Mouse (Mus musculus) hindbrain, embryonic 13.5 days (tissue): ENCODE data around the gene Crot. TPM values are rescaled to one million over a fixed set of nuclear protein-coding genes. Genes with fewer than 3 reads are reported as not detected.
A peak's percentile ranks its signal among the peaks of the same experiment; 100 is the strongest.
"Not testable (repeated sequence)": the region's sequence is repeated elsewhere in the genome, so short reads cannot be mapped to it uniquely, and the experiment has no call there.

Source experiments
- ATAC-seq: fragments of 200-750 bp; cut with Nextera tagmentation; 2 replicates; pipeline ENCODE4 v1.8.0; 2017; ENCODE audit warnings: moderate TSS enrichment; ENCODE audit not compliant: low FRiP score
- H3K27ac ChIP-seq: fragments of 300-500 bp; sonication (generic); 2 replicates; pipeline ENCODE4 v1.5.1; 2015; ENCODE audit warnings: inconsistent platforms, mild to moderate bottlenecking, moderate library complexity
- H3K27me3 ChIP-seq: fragments of 300-500 bp; sonication (generic); 2 replicates; pipeline ENCODE4 v1.6.1; 2015; ENCODE audit warnings: mild to moderate bottlenecking, inconsistent platforms
- H3K36me3 ChIP-seq: fragments of 300-500 bp; sonication (generic); 2 replicates; pipeline ENCODE4 v1.6.1; 2015; ENCODE audit warnings: mild to moderate bottlenecking, inconsistent platforms
- H3K4me1 ChIP-seq: fragments of 300-500 bp; sonication (generic); replicated peaks from 2 replicates; pipeline ENCODE4 v1.6.1; 2015; ENCODE audit warnings: inconsistent platforms
- H3K4me2 ChIP-seq: fragments of 300-500 bp; sonication (generic); 2 replicates; pipeline ENCODE4 v1.6.1; 2015; ENCODE audit warnings: inconsistent platforms, mild to moderate bottlenecking, moderate library complexity
- H3K4me3 ChIP-seq: fragments of 300-500 bp; sonication (generic); 2 replicates; pipeline ENCODE4 v1.5.1; 2015; ENCODE audit warnings: mild to moderate bottlenecking, inconsistent platforms
- H3K9ac ChIP-seq: fragments of 300-500 bp; sonication (generic); 2 replicates; pipeline ENCODE4 v1.6.1; 2015; ENCODE audit warnings: mild to moderate bottlenecking, inconsistent platforms
- H3K9me3 ChIP-seq: fragments of 300-500 bp; sonication (generic); 2 replicates; pipeline ENCODE4 v1.6.1; 2016; ENCODE audit warnings: inconsistent platforms
- WGBS: fragments of 180-500 bp; shearing (Covaris S2); methylation state at CpG from one replicate; pipeline ENCODE4 v1.1.7; 2015; 5-methylcytosine and 5-hydroxymethylcytosine counted together
- polyA plus RNA-seq: library from polyadenylated mRNA; unstranded; fragments of >200 nt; fragmentation: Nextera tagmentation; extraction: Ambion mirVana; gene quantifications from 2 replicates; pipeline ENCODE4 v1.2.1, GENCODE M21; 2015

Crot gene
- polyA plus RNA-seq, 1 experiment from 2014 or later: 23.1 TPM

DNA sequence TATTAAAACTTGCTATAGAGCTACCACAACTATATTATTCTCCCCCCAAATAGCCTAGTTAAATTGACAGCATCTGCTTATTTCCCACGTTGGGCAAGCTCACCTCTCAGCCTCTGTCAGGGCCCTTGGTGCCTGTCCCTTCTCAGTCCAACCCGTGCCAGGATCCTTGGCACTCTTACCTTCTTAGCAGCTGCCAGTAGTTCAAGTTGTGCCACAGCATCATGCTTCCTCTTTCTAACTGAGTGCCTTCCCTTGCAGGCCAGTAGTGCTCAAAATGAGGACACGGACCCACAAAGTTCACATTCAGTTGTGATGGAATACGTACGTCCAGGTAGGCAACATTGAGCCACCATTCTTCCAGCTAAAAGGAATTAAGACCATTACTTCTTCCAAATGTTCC is 9.2 kb downstream of the Crot start:
- Histone ChIP-seq H3K4me1 (no peaks in the 10 kb centered on the region), H3K27ac (no peak overlapping the region), H3K4me2 (no peak overlapping the region), H3K9ac (no peak overlapping the region), H3K4me3 (no peak overlapping the region), H3K9me3 (no peaks in the 10 kb centered on the region), H3K27me3 (no peaks in the 10 kb centered on the region), H3K36me3 (peaks cover 43% of the 10 kb centered on the region)
- WGBS: 95% methylated on average over 5 of the region's 5 CpGs
- no peak for ATAC-seq

DNA sequence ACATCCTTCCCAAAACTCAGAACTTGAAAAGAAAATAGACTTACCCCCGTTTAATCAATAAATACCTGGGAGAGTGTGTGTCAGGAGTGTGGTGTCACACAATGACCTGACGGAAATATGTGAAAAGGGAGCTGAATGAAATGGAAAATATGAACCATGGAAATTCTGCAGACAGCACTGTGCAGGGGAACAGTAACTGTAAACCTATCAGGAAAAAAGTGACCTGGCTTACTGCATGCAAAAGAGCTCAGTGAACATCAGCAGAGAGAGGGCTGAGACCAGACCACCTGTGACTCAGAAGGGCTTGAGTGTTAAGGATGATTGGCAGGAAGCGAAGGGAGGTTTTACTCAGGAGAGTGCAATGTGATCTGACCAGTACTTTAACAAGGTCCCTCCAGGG is 11.7 kb downstream of the Crot start:
- H3K4me3 ChIP-seq: no peak overlapping the region
- 94% methylated on average over 3 of the region's 3 CpGs for WGBS
- H3K4me1 ChIP-seq: no peaks in the 10 kb centered on the region
- ATAC-seq: no peak
- H3K9me3 ChIP-seq: no peaks in the 10 kb centered on the region
- H3K27ac ChIP-seq: no peak overlapping the region
- H3K36me3 ChIP-seq: peaks cover 42% of the 10 kb centered on the region
- no peaks in the 10 kb centered on the region for H3K27me3 ChIP-seq
- no peak overlapping the region for H3K4me2 ChIP-seq
- no peak overlapping the region for H3K9ac ChIP-seq

DNA sequence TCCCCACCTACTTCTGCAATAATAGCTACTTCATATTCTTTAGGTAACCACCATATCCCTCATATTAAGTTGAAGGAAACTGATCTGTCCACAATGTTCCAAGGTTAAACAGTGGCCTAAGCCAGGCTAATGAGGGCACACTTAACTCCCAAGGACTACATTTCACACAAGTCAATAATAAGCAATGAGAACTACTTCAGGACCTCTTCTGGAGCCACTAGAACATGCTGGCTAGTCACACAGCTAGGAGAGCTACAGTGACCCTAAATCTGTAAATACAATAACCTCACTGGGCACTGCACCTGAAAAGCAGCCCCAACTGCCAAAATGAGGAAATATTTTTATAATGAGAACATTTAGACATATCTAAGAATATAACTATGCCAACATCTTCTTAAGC is 22.4 kb downstream of the Crot start:
- H3K4me2 ChIP-seq: no peak overlapping the region
- H3K9ac ChIP-seq: no peak overlapping the region
- peaks cover 32% of the 10 kb centered on the region for H3K36me3 ChIP-seq
- no peaks in the 10 kb centered on the region for H3K9me3 ChIP-seq
- H3K27me3 ChIP-seq: no peaks in the 10 kb centered on the region
- ATAC-seq: no peak
- H3K4me3 ChIP-seq: no peak overlapping the region
- no peaks in the 10 kb centered on the region for H3K4me1 ChIP-seq
- H3K27ac ChIP-seq: no peak overlapping the region

DNA sequence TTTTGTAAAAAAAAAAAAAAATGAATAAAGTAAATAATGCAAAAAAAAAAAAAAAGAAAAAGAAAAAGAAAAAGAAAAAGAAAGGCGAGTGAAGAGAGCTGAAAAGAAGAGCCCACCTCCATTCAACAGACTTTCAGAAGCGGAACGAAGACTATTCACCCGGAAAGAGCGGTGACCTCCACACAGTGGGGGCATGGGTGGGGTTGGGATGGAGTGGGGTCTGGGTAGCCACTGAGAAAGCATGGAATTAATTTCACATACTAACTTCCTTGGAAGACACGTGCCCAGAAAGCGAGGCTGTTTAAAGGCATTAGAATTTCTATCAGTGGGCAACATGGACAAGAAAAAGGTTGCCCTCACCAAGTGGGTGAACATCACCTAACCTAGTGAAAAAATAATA is 24.8 kb downstream of the Crot start:
- Histone ChIP-seq H3K4me1 (no peaks in the 10 kb centered on the region), H3K4me2 (no peak overlapping the region), H3K27me3 (no peaks in the 10 kb centered on the region), H3K4me3 (no peak overlapping the region), H3K27ac (no peak overlapping the region), H3K9ac (no peak overlapping the region), H3K36me3 (peaks cover 48% of the 10 kb centered on the region), H3K9me3 (no peaks in the 10 kb centered on the region)
- no peak for ATAC-seq
- 37% methylated on average over 7 of the region's 7 CpGs for WGBS

DNA sequence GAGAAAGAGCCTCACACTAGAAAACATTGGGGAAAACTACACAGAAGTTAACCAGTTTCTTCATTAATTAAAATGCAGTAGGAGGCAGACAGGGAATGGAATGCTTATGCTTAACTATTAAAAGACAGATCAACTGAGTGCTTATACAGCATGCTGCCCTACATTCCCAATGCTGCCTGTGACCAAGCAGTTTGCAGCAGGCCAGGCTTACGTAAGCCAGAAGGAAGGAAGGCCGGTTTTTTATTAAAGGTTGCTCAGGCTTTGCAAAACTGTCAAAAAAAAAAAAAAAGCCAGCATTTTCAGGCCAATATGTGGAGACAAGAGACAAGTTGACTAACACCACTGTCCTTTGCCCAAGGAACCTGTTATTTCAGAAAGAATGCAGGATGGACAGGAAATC is 26.4 kb downstream of the Crot start:
- no peak overlapping the region for H3K9ac ChIP-seq
- no peak overlapping the region for H3K4me3 ChIP-seq
- no peaks in the 10 kb centered on the region for H3K9me3 ChIP-seq
- ATAC-seq: no peak
- no peaks in the 10 kb centered on the region for H3K4me1 ChIP-seq
- WGBS: 92% methylated on average over 2 of the region's 2 CpGs
- H3K27me3 ChIP-seq: no peaks in the 10 kb centered on the region
- H3K27ac ChIP-seq: no peak overlapping the region
- H3K36me3 ChIP-seq: peaks cover 61% of the 10 kb centered on the region
- H3K4me2 ChIP-seq: no peak overlapping the region

DNA sequence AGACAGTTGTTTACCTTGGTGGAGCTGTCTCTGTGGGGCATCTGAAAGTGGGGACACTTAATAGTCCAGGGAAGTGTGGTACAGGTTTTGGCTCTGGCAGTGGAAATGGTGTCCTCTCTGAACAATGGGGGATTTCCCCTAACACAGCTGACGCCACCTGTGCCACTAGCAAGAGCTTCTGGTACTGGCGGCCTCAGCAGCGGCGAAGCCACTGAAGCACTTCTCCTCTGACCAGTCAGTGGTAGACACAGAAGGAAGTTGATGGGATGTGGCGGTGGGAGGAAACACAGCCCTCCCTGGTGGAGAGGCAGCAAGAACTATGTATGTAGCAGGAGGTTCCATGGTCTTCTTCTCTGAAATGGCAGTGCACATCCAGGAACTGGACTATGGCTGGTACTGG is 32.6 kb downstream of the Crot start:
- Histone ChIP-seq H3K27me3 (no peaks in the 10 kb centered on the region), H3K4me3 (no peak overlapping the region), H3K9ac (no peak overlapping the region), H3K4me1 (no peaks in the 10 kb centered on the region), H3K36me3 (peaks cover 53% of the 10 kb centered on the region), H3K27ac (no peak overlapping the region), H3K4me2 (no peak overlapping the region), H3K9me3 (no peaks in the 10 kb centered on the region)
- no peak for ATAC-seq
- 93% methylated on average over 5 of the region's 5 CpGs for WGBS

DNA sequence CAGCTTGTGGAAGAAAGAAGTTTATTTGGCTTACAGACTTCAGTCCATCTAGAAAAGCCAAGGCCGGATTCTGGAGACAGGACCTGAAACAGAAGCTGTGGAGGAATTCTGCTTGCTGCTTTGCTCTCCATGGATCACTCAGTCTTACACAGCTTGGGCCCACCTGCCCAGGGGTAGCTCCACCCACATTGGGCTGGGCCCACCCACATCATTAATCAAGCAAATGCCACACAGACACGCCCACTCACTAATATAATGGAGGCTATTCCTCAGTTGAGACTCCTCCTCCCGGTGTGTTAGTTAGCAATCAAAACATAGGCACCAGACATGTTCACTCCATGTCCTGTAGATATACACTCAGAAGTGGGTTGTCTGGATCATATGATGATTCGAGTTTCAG is 36.6 kb downstream of the Crot start:
- no peak overlapping the region for H3K4me3 ChIP-seq
- H3K36me3 ChIP-seq: peaks cover 22% of the 10 kb centered on the region
- H3K9me3 ChIP-seq: no peaks in the 10 kb centered on the region
- H3K27ac ChIP-seq: no peak overlapping the region
- ATAC-seq: peak; percentile 54; the same call in 1 of the 2 replicates
- WGBS: 71% methylated on average over 4 of the region's 4 CpGs
- no peak overlapping the region for H3K4me2 ChIP-seq
- H3K27me3 ChIP-seq: no peaks in the 10 kb centered on the region
- H3K9ac ChIP-seq: no peak overlapping the region
- H3K4me1 ChIP-seq: no peaks in the 10 kb centered on the region

DNA sequence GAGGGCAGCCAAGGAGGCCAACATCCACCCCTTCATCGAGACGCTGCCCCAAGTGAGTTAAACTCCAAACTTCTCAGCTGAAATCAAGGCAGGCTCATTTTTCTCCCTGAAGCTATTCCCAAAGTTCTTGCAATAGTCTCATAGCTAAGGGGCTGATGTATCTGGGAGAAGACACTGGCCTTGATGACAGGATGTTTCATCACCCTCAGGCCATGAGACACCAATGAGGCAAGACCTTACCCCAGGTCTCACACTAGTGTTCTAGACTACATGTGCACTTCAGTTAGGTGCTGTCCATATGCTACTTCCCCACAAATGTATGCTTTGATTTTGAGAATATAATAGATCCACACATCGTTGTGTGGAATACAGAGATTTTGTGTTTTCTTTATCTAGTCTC is 41.6 kb downstream of the Crot start:
- 96% methylated on average over 3 of the region's 3 CpGs for WGBS
- Histone ChIP-seq H3K4me1 (no peaks in the 10 kb centered on the region), H3K4me3 (no peak overlapping the region), H3K9me3 (no peaks in the 10 kb centered on the region), H3K36me3 (no peaks in the 10 kb centered on the region), H3K4me2 (no peak overlapping the region), H3K27ac (no peak overlapping the region), H3K9ac (no peak overlapping the region), H3K27me3 (no peaks in the 10 kb centered on the region)
- ATAC-seq: no peak

DNA sequence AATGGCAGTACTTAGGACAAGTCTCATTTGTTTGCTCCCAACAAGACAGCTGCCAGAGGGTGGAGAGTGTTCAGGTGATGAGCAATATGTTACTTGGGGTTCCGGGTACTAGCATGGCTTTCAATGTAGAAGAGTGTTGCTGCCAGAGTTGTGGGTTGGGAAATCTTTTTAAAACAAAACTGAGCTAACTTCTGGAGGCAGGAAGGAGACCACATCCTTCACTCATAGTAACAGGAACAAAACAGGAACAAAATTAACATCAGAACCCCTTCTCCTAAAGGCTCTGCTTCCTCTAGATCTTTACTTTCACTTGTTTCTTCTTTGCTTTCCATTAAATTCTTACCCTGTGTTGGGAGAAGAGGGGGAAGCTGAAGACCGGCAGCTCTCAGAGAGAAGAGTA is 43.5 kb downstream of the Crot start:
- ATAC-seq: no peak
- Histone ChIP-seq H3K27me3 (no peaks in the 10 kb centered on the region), H3K4me2 (no peak overlapping the region), H3K4me1 (no peaks in the 10 kb centered on the region), H3K9ac (no peak overlapping the region), H3K9me3 (no peaks in the 10 kb centered on the region), H3K36me3 (no peaks in the 10 kb centered on the region), H3K27ac (no peak overlapping the region), H3K4me3 (no peak overlapping the region)
- 90% methylated on average over 2 of the region's 2 CpGs for WGBS

DNA sequence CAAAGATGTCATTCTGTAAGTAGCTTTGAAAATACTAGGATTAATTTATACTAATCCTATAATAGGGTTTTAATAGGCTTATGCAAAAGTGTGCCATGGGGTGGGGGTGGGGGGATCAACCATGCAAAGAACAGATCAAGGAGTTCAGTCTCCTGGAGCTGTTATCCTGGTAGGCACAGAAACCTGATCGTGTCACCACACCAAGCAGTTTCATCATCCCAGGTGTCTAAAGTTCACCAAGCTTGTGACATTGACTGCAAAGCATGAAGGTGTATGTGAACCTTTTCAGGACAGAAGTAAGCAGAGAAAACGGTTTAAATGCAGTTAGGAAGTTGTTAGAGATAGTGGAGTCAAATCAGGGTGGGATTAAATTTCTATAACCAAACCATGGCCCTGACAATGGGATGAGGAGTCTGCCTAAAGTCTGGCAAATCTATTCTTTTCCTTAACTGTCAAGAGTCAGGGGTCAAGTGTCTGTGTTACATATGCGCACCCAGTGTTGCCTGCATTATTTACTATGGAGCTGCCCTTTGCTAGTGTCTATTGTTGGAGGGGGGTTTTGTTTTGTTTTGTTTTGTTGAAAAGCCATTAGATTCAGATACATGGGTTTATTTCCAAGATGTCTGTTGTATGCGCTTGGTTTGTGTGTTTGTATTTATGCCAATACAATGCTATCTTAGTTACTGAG is 49.6 kb downstream of the Crot start:
- H3K9ac ChIP-seq: no peak overlapping the region
- no peak overlapping the region for H3K4me3 ChIP-seq
- H3K4me2 ChIP-seq: no peak overlapping the region
- no peaks in the 10 kb centered on the region for H3K4me1 ChIP-seq
- WGBS: 71% methylated on average over 4 of the region's 4 CpGs
- no peaks in the 10 kb centered on the region for H3K36me3 ChIP-seq
- no peak for ATAC-seq
- H3K9me3 ChIP-seq: no peaks in the 10 kb centered on the region
- no peak overlapping the region for H3K27ac ChIP-seq
- no peaks in the 10 kb centered on the region for H3K27me3 ChIP-seq

DNA sequence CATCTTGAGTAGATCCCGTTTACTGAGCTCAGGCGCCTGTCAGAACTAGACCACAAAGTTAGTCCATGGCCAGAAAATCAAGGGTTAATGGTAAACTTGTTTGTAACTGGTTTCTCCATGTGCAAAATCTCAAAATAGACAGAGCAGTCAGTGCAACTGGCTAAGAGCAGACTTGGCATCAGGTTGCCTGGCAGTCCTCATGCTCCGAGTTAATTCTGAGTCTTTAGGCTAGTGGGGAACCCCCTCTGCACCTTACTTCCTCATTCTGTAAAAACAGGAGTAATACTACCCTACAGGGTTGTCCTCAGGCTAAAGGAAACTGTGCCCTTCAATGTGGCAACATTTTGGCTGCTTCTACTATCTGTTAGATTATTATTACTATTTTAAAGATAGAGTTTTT is 53.3 kb downstream of the Crot start:
- H3K4me2 ChIP-seq: no peak overlapping the region
- no peak overlapping the region for H3K27ac ChIP-seq
- no peaks in the 10 kb centered on the region for H3K27me3 ChIP-seq
- H3K4me3 ChIP-seq: no peak overlapping the region
- no peaks in the 10 kb centered on the region for H3K36me3 ChIP-seq
- WGBS: 84% methylated on average over 3 of the region's 3 CpGs
- no peaks in the 10 kb centered on the region for H3K4me1 ChIP-seq
- no peaks in the 10 kb centered on the region for H3K9me3 ChIP-seq
- no peak for ATAC-seq
- H3K9ac ChIP-seq: no peak overlapping the region

DNA sequence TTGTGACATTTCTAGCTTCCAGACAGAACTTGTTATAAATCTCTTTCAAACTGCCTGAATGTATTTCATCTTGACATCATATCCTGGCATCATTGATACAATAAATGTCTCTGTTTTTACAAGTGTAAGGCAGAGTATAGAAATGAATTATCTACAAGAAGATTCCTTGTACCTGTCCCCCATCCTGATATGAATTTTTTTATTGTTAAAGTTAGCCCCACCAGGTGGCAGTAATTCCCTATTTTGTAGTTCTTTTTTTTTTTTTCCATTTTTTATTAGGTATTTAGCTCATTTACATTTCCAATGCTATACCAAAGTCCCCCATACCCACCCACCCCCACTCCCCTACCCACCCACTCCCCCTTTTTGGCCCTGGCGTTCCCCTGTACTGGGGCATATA is 55.9 kb downstream of the Crot start:
- WGBS: no CpG with 5 or more reads among the region's 1 CpGs
- H3K36me3 ChIP-seq, H3K9ac ChIP-seq, H3K4me2 ChIP-seq, ATAC-seq, H3K9me3 ChIP-seq, H3K4me3 ChIP-seq, H3K4me1 ChIP-seq, H3K27me3 ChIP-seq, H3K27ac ChIP-seq: not testable (repeated sequence)

DNA sequence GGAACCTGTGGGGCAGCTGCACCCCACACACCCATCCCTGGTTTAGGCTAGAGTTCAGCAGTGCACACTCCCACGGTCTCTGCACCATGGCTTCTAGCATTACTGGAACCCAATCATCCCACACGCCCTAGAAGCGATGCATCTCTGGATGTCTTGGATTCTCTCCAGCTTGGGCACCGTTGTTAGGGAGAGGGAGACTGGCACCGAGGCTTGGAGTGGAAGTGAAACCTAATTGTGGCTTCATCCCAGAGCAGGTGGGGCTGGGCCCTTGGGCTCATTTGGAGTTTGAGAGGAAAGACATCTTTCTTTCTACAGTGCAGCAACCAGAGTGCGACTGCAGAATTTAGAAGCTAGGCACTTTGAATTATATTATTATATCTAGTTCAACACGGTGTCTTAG is 59.2 kb downstream of the Crot start:
- H3K9me3 ChIP-seq: no peaks in the 10 kb centered on the region
- H3K4me2 ChIP-seq: no peak overlapping the region
- H3K27ac ChIP-seq: no peak overlapping the region
- no peak overlapping the region for H3K4me3 ChIP-seq
- H3K9ac ChIP-seq: no peak overlapping the region
- WGBS: 87% methylated on average over 7 of the region's 7 CpGs
- H3K27me3 ChIP-seq: no peaks in the 10 kb centered on the region
- H3K36me3 ChIP-seq: no peaks in the 10 kb centered on the region
- no peaks in the 10 kb centered on the region for H3K4me1 ChIP-seq
- ATAC-seq: no peak
